Mouse (Mus musculus) embryonic facial prominence, embryonic 14.5 days (tissue): ENCODE measurements around the gene Atp5j2. TPM values are rescaled to one million over a fixed set of nuclear protein-coding genes. Genes with fewer than 3 reads are reported as not detected.
"Not testable (repeated sequence)": the region's sequence is repeated elsewhere in the genome, so short reads cannot be mapped to it uniquely, and the experiment has no call there.

Experiments used
- ATAC-seq: fragments of 200-750 bp; cut with Nextera tagmentation; 2 replicates; pipeline ENCODE4 v1.8.0; 2017; ENCODE audit warnings: low read depth, moderate number of reproducible peaks, moderate TSS enrichment
- DNase-seq: peaks from one replicate; pipeline ENCODE4 v3.0.0-alpha.2; 2015; ENCODE audit warnings: low spot score
- H3K27ac ChIP-seq: fragments of 300-500 bp; sonication (generic); replicated peaks from 2 replicates; pipeline ENCODE4 v1.5.1; 2014; ENCODE audit warnings: low read depth, mild to moderate bottlenecking, low read length, moderate library complexity
- H3K27me3 ChIP-seq: fragments of 300-500 bp; sonication (generic); replicated peaks from 2 replicates; pipeline ENCODE4 v1.6.1; 2014; ENCODE audit warnings: low read length; ENCODE audit not compliant: control insufficient read depth, insufficient read depth
- H3K36me3 ChIP-seq: fragments of 300-500 bp; sonication (generic); 2 replicates; pipeline ENCODE4 v1.6.1; 2014; ENCODE audit warnings: low read length, mixed read lengths; ENCODE audit not compliant: control insufficient read depth, insufficient read depth
- H3K4me1 ChIP-seq: fragments of 300-500 bp; sonication (generic); 2 replicates; pipeline ENCODE4 v1.6.1; 2014; ENCODE audit warnings: antibody characterized with exemption, low read length; ENCODE audit not compliant: control insufficient read depth, insufficient read depth
- H3K4me2 ChIP-seq: fragments of 300-500 bp; sonication (generic); 2 replicates; pipeline ENCODE4 v1.6.1; 2014; ENCODE audit warnings: low read depth, mild to moderate bottlenecking, low read length, moderate library complexity, mixed read lengths
- H3K4me3 ChIP-seq: fragments of 300-500 bp; sonication (generic); 2 replicates; pipeline ENCODE4 v1.5.1; 2014; ENCODE audit warnings: low read depth, mild to moderate bottlenecking, low read length
- H3K9ac ChIP-seq: fragments of 300-500 bp; sonication (generic); 2 replicates; pipeline ENCODE4 v1.6.1; 2014; ENCODE audit warnings: low read depth, mild to moderate bottlenecking, low read length, moderate library complexity, mixed read lengths
- H3K9me3 ChIP-seq: fragments of 300-500 bp; sonication (generic); 2 replicates; pipeline ENCODE4 v1.6.1; 2016; ENCODE audit warnings: low read length; ENCODE audit not compliant: control insufficient read depth
- WGBS: fragments of 180-500 bp; shearing (Covaris S2); extraction: QIAGEN DNeasy Blood & Tissue Kit; methylation state at CpG from one replicate; pipeline ENCODE4 v1.1.7; 2014; 5-methylcytosine and 5-hydroxymethylcytosine counted together
- polyA plus RNA-seq: library from polyadenylated mRNA; unstranded; fragments of >200 nt; fragmentation: Nextera tagmentation; extraction: Ambion mirVana; gene quantifications from 2 replicates; pipeline ENCODE4 v1.2.1, GENCODE M21; 2014

The Atp5j2 gene
- polyA plus RNA-seq, 1 experiment from 2014 or later: 592 TPM

GRCm38 (mm10) chr5:145219981-145220380, 28.1 kb upstream of the Atp5j2 start:
- no peak overlapping the region for H3K27ac ChIP-seq
- no peak overlapping the region for H3K9ac ChIP-seq
- DNase-seq (no peak), ATAC-seq (no peak)
- WGBS: 92% methylated on average over 8 of the region's 8 CpGs
- H3K4me3 ChIP-seq: no peak overlapping the region
- no peaks in the 10 kb centered on the region for H3K9me3 ChIP-seq
- H3K4me1 ChIP-seq: no peaks in the 10 kb centered on the region
- no peaks in the 10 kb centered on the region for H3K27me3 ChIP-seq
- H3K36me3 ChIP-seq: peaks cover 48% of the 10 kb centered on the region
- H3K4me2 ChIP-seq: no peak overlapping the region

DNA sequence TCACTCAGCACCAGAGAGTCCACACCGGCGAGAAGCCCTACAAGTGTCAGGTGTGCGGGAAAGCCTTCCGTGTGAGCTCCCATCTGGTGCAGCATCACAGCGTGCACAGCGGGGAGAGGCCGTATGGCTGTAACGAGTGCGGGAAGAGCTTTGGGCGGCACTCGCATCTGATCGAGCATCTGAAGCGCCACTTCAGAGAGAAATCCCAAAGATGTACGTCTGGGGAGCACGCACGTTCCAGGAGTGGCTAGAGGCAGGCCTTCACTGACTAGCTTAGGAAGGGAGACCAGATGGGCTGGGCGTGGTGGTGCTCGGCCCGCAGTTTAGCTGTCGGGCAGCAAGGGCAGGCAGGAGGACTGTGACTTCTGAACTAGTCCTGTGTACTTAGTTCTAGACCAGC, 26.8 kb upstream of the Atp5j2 start:
- no peak for ATAC-seq
- no peaks in the 10 kb centered on the region for H3K4me1 ChIP-seq
- DNase-seq: no peak
- WGBS: 96% methylated on average over 20 of the region's 20 CpGs
- no peak overlapping the region for H3K4me2 ChIP-seq
- H3K27me3 ChIP-seq: no peaks in the 10 kb centered on the region
- H3K9ac ChIP-seq: no peak overlapping the region
- H3K27ac ChIP-seq: no peak overlapping the region
- H3K9me3 ChIP-seq: no peaks in the 10 kb centered on the region
- peaks cover 60% of the 10 kb centered on the region for H3K36me3 ChIP-seq
- H3K4me3 ChIP-seq: no peak overlapping the region

DNA sequence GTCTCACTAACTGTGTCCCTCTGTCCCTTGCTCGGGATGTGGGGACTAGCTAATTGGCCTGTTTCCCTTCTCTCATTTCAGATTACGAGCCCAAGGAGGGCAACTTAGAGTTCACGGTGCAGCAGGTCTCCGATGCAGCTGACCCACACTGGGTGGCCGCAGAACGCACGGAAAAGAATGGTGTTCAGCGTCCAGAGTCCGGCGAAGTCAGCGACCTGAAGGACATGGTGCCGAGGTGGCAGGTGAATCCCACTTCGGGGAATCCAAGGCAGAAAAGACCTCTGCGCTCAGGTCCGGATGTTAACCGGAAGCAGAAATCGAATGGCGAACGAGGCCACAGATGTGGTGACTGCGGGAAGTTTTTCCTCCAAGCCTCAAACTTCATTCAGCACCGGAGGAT, 26.3 kb upstream of the Atp5j2 start:
- H3K9ac ChIP-seq: no peak overlapping the region
- no peak for DNase-seq
- no peaks in the 10 kb centered on the region for H3K9me3 ChIP-seq
- no peak for ATAC-seq
- no peaks in the 10 kb centered on the region for H3K4me1 ChIP-seq
- 93% methylated on average over 21 of the region's 21 CpGs for WGBS
- H3K27me3 ChIP-seq: no peaks in the 10 kb centered on the region
- no peak overlapping the region for H3K27ac ChIP-seq
- H3K4me3 ChIP-seq: no peak overlapping the region
- H3K4me2 ChIP-seq: no peak overlapping the region
- peaks cover 65% of the 10 kb centered on the region for H3K36me3 ChIP-seq

- Histone ChIP-seq H3K36me3 (peaks cover 70% of the 10 kb centered on the region), H3K4me3 (no peak overlapping the region), H3K27ac (no peak overlapping the region), H3K4me1 (no peaks in the 10 kb centered on the region), H3K9me3 (no peaks in the 10 kb centered on the region), H3K4me2 (no peak overlapping the region), H3K9ac (no peak overlapping the region), H3K27me3 (no peaks in the 10 kb centered on the region)
- DNase-seq (no peak), ATAC-seq (no peak)
- WGBS: 91% methylated on average over 6 of the region's 6 CpGs
These were observed 25.9 kb upstream of the Atp5j2 start for GRCm38 (mm10) chr5:145217746-145218145.

DNA sequence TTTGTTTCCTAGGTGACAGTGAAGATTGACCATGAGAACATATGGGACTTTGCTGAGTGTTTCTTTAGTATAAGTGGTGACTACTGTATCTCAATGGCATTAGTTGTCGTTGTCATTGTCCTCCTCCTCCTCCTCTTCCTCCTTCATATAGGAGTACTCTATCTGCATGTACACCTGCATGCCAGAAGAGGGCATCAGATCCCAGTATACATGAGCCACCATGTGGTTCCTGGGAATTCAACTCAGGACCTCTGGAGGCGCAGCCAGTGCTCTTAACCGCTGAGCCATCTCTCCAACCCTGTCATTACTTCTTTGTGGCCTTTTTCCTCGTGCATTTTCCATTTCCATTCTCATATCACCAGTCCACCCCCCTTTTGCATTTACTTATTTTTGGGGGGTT, 22.8 kb upstream of the Atp5j2 start:
- Histone ChIP-seq H3K4me1 (no peaks in the 10 kb centered on the region), H3K4me3 (no peak overlapping the region), H3K36me3 (peaks cover 73% of the 10 kb centered on the region), H3K9me3 (no peaks in the 10 kb centered on the region), H3K27me3 (no peaks in the 10 kb centered on the region), H3K27ac (no peak overlapping the region), H3K9ac (no peak overlapping the region), H3K4me2 (no peak overlapping the region)
- no peak for DNase-seq
- no peak for ATAC-seq
- WGBS: 70% methylated on average over 4 of the region's 4 CpGs

GRCm38 (mm10) chr5:145213505-145213904, 21.6 kb upstream of the Atp5j2 start:
- Histone ChIP-seq H3K27ac (no peak overlapping the region), H3K9ac (no peak overlapping the region), H3K9me3 (no peaks in the 10 kb centered on the region), H3K4me2 (no peak overlapping the region), H3K4me1 (no peaks in the 10 kb centered on the region), H3K36me3 (peaks cover 69% of the 10 kb centered on the region), H3K4me3 (no peak overlapping the region), H3K27me3 (no peaks in the 10 kb centered on the region)
- ATAC-seq (no peak), DNase-seq (no peak)
- 96% methylated on average over 3 of the region's 3 CpGs for WGBS

DNA sequence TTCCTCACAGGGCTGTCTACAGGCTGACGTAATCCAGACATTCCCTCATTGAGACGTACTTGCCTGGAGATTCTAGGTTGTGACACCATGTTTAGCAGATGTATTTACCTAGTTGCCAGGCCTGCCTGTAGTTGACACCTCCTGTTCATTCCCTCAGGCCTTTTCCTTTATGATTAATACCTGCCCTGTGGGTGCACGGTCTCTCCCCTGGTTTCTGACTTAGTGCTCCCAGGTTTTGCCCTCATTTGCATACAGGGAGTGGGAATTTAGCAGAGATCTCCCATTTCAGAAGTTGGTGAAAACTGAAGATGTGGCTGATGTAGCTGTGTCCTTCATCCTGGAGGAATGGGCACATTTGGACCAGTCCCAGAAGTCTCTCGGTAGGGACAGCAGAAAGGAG, 20.4 kb upstream of the Atp5j2 start:
- Histone ChIP-seq H3K27ac (no peak overlapping the region), H3K36me3 (peaks cover 66% of the 10 kb centered on the region), H3K4me3 (no peak overlapping the region), H3K27me3 (no peaks in the 10 kb centered on the region), H3K4me2 (no peak overlapping the region), H3K9me3 (no peaks in the 10 kb centered on the region), H3K9ac (no peak overlapping the region), H3K4me1 (no peaks in the 10 kb centered on the region)
- WGBS: 91% methylated on average over 4 of the region's 4 CpGs
- DNase-seq: no peak
- ATAC-seq: no peak

DNA sequence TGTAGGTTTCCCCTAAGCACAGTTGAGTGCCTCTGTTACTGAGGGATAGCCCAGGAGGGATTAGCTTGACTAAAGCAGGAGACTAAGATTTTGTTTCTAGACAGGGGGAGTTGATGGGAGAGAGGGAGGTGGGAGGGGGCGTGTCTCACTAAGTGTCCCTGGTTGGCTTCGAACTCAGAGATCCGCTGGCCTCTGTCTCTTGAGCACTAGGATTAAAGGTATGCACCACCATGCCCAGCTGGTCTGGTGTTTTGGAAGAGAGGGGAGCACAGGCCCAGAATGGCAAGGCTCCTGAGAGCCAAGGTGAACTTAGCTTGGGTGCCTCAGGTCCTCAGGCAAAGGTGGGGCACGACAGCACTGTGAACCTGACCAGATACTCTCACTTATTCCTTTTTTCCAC, 19.5 kb upstream of the Atp5j2 start:
- Histone ChIP-seq H3K4me3 (no peak overlapping the region), H3K4me1 (no peaks in the 10 kb centered on the region), H3K27me3 (no peaks in the 10 kb centered on the region), H3K36me3 (peaks cover 69% of the 10 kb centered on the region), H3K9me3 (no peaks in the 10 kb centered on the region), H3K27ac (no peak overlapping the region), H3K4me2 (no peak overlapping the region), H3K9ac (no peak overlapping the region)
- no peak for DNase-seq
- 94% methylated on average over 4 of the region's 4 CpGs for WGBS
- no peak for ATAC-seq

DNA sequence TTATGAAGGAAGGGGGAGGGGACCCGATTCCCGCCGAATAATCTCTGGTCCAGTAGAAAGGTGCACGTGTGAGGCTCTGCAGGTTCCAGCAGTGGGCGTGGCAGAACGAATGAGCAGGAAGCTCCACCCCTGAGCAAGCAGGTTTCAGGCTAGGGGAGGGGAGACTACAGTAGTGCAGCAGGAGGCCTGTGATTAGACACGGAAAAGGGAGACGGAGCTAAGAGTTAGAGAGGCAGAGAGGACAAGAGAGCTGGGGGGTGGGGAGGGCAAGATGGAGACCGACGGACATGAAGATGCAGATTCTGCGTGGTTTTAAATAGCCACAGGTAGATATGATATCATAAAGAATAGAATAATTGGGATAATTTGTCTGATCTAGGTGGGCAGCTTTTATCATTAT, 16.5 kb upstream of the Atp5j2 start:
- not testable (repeated sequence) for ATAC-seq, H3K4me1 ChIP-seq, DNase-seq, H3K4me3 ChIP-seq, H3K27me3 ChIP-seq, H3K27ac ChIP-seq, H3K9me3 ChIP-seq, H3K9ac ChIP-seq, H3K4me2 ChIP-seq
- H3K36me3 ChIP-seq: peaks cover 54% of the 10 kb centered on the region
- 54% methylated on average over 7 of the region's 11 CpGs for WGBS
